Mouse (Mus musculus) intestine, embryonic 14.5 days (tissue): ENCODE measurements around the gene Klhl3. TPM values are rescaled to one million over a fixed set of nuclear protein-coding genes. Genes with fewer than 3 reads are reported as not detected.

Experiments
- ATAC-seq: fragments of 200-750 bp; cut with Nextera tagmentation; replicated peaks from 2 replicates; pipeline ENCODE4 v1.8.0; 2017; ENCODE audit warnings: low read depth, moderate number of reproducible peaks, moderate TSS enrichment, moderate library complexity; ENCODE audit not compliant: low FRiP score, low TSS enrichment
- DNase-seq: peaks from one replicate; pipeline ENCODE4 v3.0.0-alpha.2; 2018; ENCODE audit warnings: low spot score
- H3K27ac ChIP-seq: fragments of 300-500 bp; sonication (generic); 2 replicates; pipeline ENCODE4 v1.5.1; 2014; ENCODE audit warnings: low read depth, mild to moderate bottlenecking, control low read depth
- H3K27me3 ChIP-seq: fragments of 300-500 bp; sonication (generic); replicated peaks from 2 replicates; pipeline ENCODE4 v1.6.1; 2014; ENCODE audit warnings: low read length, control low read depth; ENCODE audit not compliant: control insufficient read depth, insufficient read depth
- H3K36me3 ChIP-seq: fragments of 300-500 bp; sonication (generic); 2 replicates; pipeline ENCODE4 v1.6.1; 2014; ENCODE audit warnings: low read length, control low read depth; ENCODE audit not compliant: control insufficient read depth, insufficient read depth
- H3K4me1 ChIP-seq: fragments of 300-500 bp; sonication (generic); replicated peaks from 2 replicates; pipeline ENCODE4 v1.6.1; 2014; ENCODE audit warnings: low read length, control low read depth, mixed read lengths; ENCODE audit not compliant: control insufficient read depth, insufficient read depth
- H3K4me2 ChIP-seq: fragments of 300-500 bp; sonication (generic); 2 replicates; pipeline ENCODE4 v1.6.1; 2014; ENCODE audit warnings: low read length
- H3K4me3 ChIP-seq: fragments of 300-500 bp; sonication (generic); 2 replicates; pipeline ENCODE4 v1.5.1; 2014; ENCODE audit warnings: low read depth, low read length, control low read depth, mixed read lengths
- H3K9ac ChIP-seq: fragments of 300-500 bp; sonication (generic); 2 replicates; pipeline ENCODE4 v1.6.1; 2014; ENCODE audit warnings: mild to moderate bottlenecking, low read length
- H3K9me3 ChIP-seq: fragments of 300-500 bp; sonication (generic); 2 replicates; pipeline ENCODE4 v1.6.1; 2016; ENCODE audit warnings: low read length, control low read depth; ENCODE audit not compliant: control insufficient read depth
- WGBS: fragments of 180-500 bp; shearing (Covaris S2); extraction: QIAGEN DNeasy Blood & Tissue Kit; methylation state at CpG from one replicate; pipeline ENCODE4 v1.1.7; 2014; 5-methylcytosine and 5-hydroxymethylcytosine counted together
- polyA plus RNA-seq: library from polyadenylated mRNA; unstranded; fragments of >200 nt; fragmentation: Nextera tagmentation; extraction: Ambion mirVana; gene quantifications from 2 replicates; pipeline ENCODE4 v1.2.1, GENCODE M21; 2014

Gene Klhl3
- polyA plus RNA-seq, 1 experiment from 2014 or later: 3.3 TPM

DNA sequence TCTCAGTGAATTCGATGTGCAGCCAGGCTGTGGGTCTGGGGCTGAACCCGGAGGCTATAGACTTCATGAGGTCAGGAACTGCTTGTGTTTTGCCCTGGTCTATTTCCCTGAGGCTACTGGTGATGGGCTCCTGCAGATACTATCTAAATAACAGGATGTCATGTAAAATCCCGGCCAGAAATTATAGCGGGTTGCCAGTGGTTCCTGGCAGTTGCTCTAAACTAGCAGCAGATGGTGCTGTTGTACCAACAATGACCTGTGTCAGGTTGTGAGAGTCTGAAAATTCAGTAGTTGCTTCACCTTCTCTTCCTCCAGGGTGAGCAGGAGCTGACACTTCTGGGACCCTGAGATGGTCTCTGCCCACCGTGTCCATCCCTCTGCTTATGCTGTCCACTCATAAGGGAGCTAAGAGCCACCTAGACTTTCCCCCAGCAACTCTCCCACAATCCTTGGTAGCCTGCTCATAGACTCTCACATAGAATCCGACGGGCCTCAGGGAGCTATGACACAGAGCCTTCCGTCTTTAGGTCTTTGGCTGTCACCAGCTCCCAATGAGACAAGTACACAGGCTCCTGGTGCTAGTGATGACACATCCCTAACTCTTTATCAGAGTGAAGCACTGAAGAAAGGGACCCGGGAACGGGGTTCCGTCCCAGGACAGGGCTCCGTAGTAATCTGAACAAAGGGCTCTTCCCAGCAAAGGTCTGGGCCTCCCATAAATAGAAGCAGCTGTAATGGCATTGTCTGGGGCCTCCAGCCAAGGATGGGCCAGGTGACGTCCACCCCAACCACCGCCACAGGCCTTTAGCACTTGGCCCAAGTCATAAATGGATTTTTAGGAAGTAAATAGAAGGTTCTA lies 101.1 kb downstream of the Klhl3 start:
- Histone ChIP-seq H3K36me3 (peaks cover 5% of the 10 kb centered on the region; the same call in 1 of the 2 replicates), H3K27ac (no peak overlapping the region), H3K27me3 (no peaks in the 10 kb centered on the region), H3K4me2 (no peak overlapping the region), H3K9ac (no peak overlapping the region), H3K4me3 (no peak overlapping the region), H3K4me1 (peaks cover 7% of the 10 kb centered on the region; the same call in 1 of the 2 replicates), H3K9me3 (no peaks in the 10 kb centered on the region)
- peak; percentile 73 for ATAC-seq
- DNase-seq: peak; percentile 76
- 66% methylated on average over 14 of the region's 14 CpGs for WGBS

DNA sequence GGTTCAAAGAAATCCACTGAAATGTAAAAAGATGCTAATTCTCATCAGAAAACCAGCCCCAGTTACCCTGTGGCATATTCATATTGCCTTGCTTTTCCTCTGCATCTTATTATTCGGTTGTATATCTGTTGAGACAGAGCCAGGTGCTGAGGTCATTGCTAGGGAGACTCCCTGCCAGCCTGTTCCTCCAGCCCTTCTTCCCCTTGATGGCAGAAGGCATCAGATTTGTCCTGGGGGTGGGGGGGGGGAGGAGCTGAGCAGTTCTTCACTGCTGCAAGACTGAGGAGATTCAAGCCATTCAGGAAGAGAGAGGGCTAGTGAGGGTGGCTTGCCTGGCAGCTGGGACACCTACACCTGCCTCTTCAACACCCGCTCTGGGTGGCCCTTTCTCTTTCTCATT lies 101.9 kb downstream of the Klhl3 start:
- DNase-seq: no peak
- Histone ChIP-seq H3K36me3 (peaks cover 5% of the 10 kb centered on the region; the same call in 1 of the 2 replicates), H3K27ac (no peak overlapping the region), H3K4me2 (no peak overlapping the region), H3K4me3 (no peak overlapping the region), H3K27me3 (no peaks in the 10 kb centered on the region), H3K9ac (no peak overlapping the region), H3K9me3 (no peaks in the 10 kb centered on the region), H3K4me1 (peaks cover 7% of the 10 kb centered on the region; the same call in 1 of the 2 replicates)
- 74% methylated on average over 2 of the region's 2 CpGs for WGBS
- ATAC-seq: no peak

DNA sequence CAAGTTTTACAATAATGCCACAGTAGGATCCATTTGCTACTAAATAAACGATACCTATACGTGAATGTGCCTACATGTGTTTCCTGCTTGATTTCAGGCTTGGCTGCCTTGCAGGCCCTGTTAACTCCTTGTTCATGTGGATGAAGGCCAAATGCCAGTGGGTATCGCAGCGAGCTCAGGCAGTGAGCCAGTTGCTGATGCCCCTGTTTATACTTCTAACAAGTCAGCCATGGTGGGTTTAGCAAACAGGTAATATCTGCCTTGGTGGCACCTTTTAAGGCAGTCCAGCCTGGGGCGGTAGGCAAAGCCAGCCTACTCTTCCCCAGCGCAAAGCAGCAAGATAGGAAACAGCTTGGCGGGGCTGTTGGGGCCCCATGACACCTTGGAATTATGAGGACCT lies 103.0 kb downstream of the Klhl3 start:
- Histone ChIP-seq H3K4me3 (no peak overlapping the region), H3K27ac (no peak overlapping the region), H3K4me2 (no peak overlapping the region), H3K36me3 (peaks cover 5% of the 10 kb centered on the region; the same call in 1 of the 2 replicates), H3K27me3 (no peaks in the 10 kb centered on the region), H3K4me1 (peaks cover 7% of the 10 kb centered on the region; the same call in 1 of the 2 replicates), H3K9ac (no peak overlapping the region), H3K9me3 (no peaks in the 10 kb centered on the region)
- ATAC-seq (no peak), DNase-seq (no peak)
- 84% methylated on average over 7 of the region's 7 CpGs for WGBS

DNA sequence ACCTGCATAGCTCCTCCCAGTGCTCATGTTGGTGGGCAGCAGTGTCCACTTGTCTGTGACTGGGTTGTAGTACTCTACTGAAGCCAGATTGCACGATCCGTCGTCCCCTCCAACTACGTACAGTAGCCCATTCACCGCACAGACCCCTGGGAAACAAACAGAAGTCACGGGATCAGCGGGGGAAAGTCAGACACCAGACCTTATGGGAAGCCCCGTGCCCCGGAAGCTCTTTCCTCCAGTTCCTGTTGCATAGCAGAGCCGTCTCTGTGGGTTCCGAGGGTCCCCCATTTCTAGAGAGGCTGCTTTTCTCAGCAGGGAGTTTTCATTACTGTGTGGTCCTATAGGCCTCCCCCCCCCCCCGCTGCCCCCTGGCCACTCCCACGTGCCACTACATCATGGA lies 104.1 kb downstream of the Klhl3 start:
- Histone ChIP-seq H3K9ac (no peak overlapping the region), H3K9me3 (no peaks in the 10 kb centered on the region), H3K27ac (no peak overlapping the region), H3K4me1 (peaks cover 7% of the 10 kb centered on the region; the same call in 1 of the 2 replicates), H3K4me2 (no peak overlapping the region), H3K36me3 (peaks cover 5% of the 10 kb centered on the region; the same call in 1 of the 2 replicates), H3K4me3 (no peak overlapping the region), H3K27me3 (no peaks in the 10 kb centered on the region)
- no peak for ATAC-seq
- DNase-seq: no peak
- 80% methylated on average over 13 of the region's 13 CpGs for WGBS

DNA sequence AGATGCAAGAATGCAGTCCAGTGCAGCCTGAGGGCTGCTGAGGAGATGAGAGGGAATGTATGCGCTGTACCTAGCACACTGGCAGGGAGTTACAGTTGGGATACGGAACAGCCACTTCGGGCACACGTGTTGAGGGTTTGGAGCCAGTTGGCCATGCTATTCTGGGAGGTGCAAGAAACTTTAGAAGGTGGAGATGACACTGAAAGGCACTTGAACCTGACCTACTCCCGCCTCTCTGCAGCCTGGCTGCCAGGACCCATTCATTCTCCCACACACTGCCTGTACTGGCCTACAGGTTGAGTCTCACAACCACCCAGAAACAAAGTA lies 105.4 kb downstream of the Klhl3 start:
- H3K27ac ChIP-seq: no peak overlapping the region
- peaks cover 8% of the 10 kb centered on the region; the same call in 1 of the 2 replicates for H3K36me3 ChIP-seq
- no peaks in the 10 kb centered on the region for H3K9me3 ChIP-seq
- no peak overlapping the region for H3K9ac ChIP-seq
- DNase-seq (no peak), ATAC-seq (no peak)
- H3K4me2 ChIP-seq: no peak overlapping the region
- H3K27me3 ChIP-seq: no peaks in the 10 kb centered on the region
- H3K4me3 ChIP-seq: no peak overlapping the region
- peaks cover 7% of the 10 kb centered on the region; the same call in 1 of the 2 replicates for H3K4me1 ChIP-seq
- 85% methylated on average over 5 of the region's 5 CpGs for WGBS

DNA sequence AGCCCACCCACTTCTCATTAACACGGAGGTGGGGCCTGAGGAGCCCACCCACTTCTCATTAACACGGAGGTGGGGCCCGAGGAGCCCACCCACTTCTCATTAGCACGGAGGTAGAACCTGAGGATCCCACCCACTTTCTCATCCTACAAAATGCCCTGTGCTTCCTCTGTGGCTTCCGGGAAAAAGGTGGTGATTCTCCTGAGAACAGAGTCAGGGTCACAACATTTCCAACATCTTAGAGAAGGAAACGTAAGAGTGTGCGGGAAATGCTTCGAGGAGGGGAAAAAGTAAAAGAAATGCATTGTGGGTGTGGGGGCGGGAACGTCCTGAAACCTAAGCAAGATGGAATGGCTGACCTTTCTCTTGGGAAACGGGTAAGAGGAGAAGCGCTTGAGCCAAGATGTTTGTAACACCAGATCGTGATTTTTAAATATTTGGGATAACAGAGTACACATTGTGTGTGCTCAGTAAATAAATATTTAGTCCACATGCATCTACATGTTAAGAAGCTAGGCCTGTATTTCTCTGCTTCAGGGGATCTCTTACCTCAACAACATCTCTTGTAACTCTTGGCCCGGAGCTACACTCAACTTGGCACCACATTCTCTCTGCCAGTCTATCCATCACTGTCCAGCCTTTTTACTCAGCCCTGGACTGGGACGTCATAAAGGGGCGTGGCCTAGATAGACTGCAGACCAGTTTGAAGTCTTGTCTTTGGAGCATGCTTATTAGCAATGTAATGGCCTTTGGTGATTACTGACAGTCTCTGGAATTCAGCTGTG lies 105.9 kb downstream of the Klhl3 start:
- H3K4me3 ChIP-seq: no peak overlapping the region
- H3K9ac ChIP-seq: no peak overlapping the region
- no peak for DNase-seq
- ATAC-seq: no peak
- WGBS: 44% methylated on average over 15 of the region's 16 CpGs
- no peak overlapping the region for H3K4me2 ChIP-seq
- H3K4me1 ChIP-seq: peaks cover 10% of the 10 kb centered on the region; the same call in 1 of the 2 replicates
- no peak overlapping the region for H3K27ac ChIP-seq
- no peaks in the 10 kb centered on the region for H3K27me3 ChIP-seq
- no peaks in the 10 kb centered on the region for H3K9me3 ChIP-seq
- H3K36me3 ChIP-seq: peaks cover 8% of the 10 kb centered on the region; the same call in 1 of the 2 replicates

DNA sequence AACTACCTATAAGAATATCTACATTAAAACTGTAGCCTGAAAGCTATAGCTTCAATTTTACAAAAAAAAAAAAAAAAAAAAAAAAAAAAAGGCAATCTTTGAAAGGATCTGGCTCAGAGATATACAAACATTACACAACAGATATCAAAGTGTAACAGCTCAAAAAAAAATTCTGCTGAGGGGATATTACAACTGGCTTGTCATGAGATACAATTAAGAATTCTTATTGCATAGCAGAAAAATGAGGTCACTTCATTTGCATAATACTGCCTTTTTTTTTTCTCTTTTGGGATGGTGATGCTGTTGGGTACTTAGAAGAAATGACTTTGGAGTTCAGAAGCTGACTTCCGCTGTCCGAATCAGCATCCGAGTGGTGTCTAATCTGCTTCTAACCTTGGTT lies 111.6 kb downstream of the Klhl3 start:
- 0 out of 2 replicates have a peak, but pooled peaks cover 3% of the 10 kb centered on the region for H3K36me3 ChIP-seq

DNA sequence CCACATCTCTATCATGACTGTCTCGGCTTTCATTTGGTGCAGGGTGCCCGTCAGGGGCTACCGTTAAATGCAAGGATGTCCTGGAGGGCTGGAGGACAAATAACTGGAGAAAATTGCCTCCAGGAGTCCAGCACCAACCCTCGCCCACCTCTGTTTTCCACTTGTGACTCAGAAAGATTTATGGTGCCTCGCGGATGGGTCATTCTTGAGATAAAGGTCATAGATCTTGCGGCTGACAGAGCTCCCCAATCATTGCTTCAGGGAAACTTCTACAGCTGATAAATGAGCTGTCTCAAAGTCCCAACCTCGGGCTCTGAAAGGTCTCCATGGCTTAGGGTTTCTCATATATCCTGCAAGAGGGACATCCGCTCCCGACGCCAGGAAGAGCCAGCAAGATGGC lies 116.9 kb downstream of the Klhl3 start:
- no peak for ATAC-seq
- Histone ChIP-seq H3K27ac (no peak overlapping the region; the same call in 1 of the 2 replicates), H3K9ac (no peak overlapping the region), H3K9me3 (no peaks in the 10 kb centered on the region), H3K4me1 (no peaks in the 10 kb centered on the region), H3K4me2 (peak overlapping the region; percentile 1; the same call in 1 of the 2 replicates), H3K36me3 (no peaks in the 10 kb centered on the region), H3K4me3 (no peak overlapping the region), H3K27me3 (no peaks in the 10 kb centered on the region)
- 17% methylated on average over 11 of the region's 11 CpGs for WGBS
- DNase-seq: no peak

More for the DNA sequence above, 111.6 kb downstream of the Klhl3 start:
- H3K9me3 ChIP-seq: no peaks in the 10 kb centered on the region
- no peak overlapping the region for H3K9ac ChIP-seq
- ATAC-seq (no peak), DNase-seq (no peak)
- H3K4me2 ChIP-seq: no peak overlapping the region
- WGBS: 86% methylated on average over 3 of the region's 3 CpGs
- H3K27me3 ChIP-seq: no peaks in the 10 kb centered on the region
- H3K4me3 ChIP-seq: no peak overlapping the region
- peaks cover 4% of the 10 kb centered on the region; the same call in 1 of the 2 replicates for H3K4me1 ChIP-seq
- no peak overlapping the region for H3K27ac ChIP-seq
